Mouse (Mus musculus) hindbrain, embryonic 11.5 days (tissue): ENCODE results near the gene Gnat1. TPM values are rescaled to one million over a fixed set of nuclear protein-coding genes. Genes with fewer than 3 reads are reported as not detected.
A peak's percentile ranks its signal among the peaks of the same experiment; 100 is the strongest.

Experiments used
- ATAC-seq: fragments of 200-750 bp; cut with Nextera tagmentation; 2 replicates; pipeline ENCODE4 v1.8.0; 2017; ENCODE audit warnings: mild to moderate bottlenecking, moderate TSS enrichment, moderate library complexity; ENCODE audit not compliant: low FRiP score
- DNase-seq: peaks from one replicate; pipeline ENCODE4 v3.0.0-alpha.2; 2015; ENCODE audit warnings: low spot score
- H3K27ac ChIP-seq: fragments of 300-500 bp; sonication (generic); 2 replicates; pipeline ENCODE4 v1.5.1; 2014; ENCODE audit warnings: mild to moderate bottlenecking, low read depth, low read length
- H3K27me3 ChIP-seq: fragments of 300-500 bp; sonication (generic); 2 replicates; pipeline ENCODE4 v1.6.1; 2014; ENCODE audit warnings: mild to moderate bottlenecking, low read length, moderate library complexity, mixed read lengths; ENCODE audit not compliant: control insufficient read depth, insufficient read depth
- H3K36me3 ChIP-seq: fragments of 300-500 bp; sonication (generic); 2 replicates; pipeline ENCODE4 v1.6.1; 2014; ENCODE audit warnings: mild to moderate bottlenecking, low read length, moderate library complexity, mixed read lengths; ENCODE audit not compliant: control insufficient read depth, insufficient read depth
- H3K4me1 ChIP-seq: fragments of 300-500 bp; sonication (generic); replicated peaks from 2 replicates; pipeline ENCODE4 v1.6.1; 2014; ENCODE audit warnings: low read length, mixed read lengths; ENCODE audit not compliant: control insufficient read depth, insufficient read depth
- H3K4me2 ChIP-seq: fragments of 300-500 bp; sonication (generic); replicated peaks from 2 replicates; pipeline ENCODE4 v1.6.1; 2014; ENCODE audit warnings: mild to moderate bottlenecking, low read depth, low read length
- H3K4me3 ChIP-seq: fragments of 300-500 bp; sonication (generic); 2 replicates; pipeline ENCODE4 v1.5.1; 2014; ENCODE audit warnings: low read depth, low read length
- H3K9ac ChIP-seq: fragments of 300-500 bp; sonication (generic); 2 replicates; pipeline ENCODE4 v1.6.1; 2014; ENCODE audit warnings: low read depth, low read length
- H3K9me3 ChIP-seq: fragments of 300-500 bp; sonication (generic); 2 replicates; pipeline ENCODE4 v1.6.1; 2016; ENCODE audit warnings: low read length; ENCODE audit not compliant: control insufficient read depth
- WGBS: fragments of 180-500 bp; shearing (Covaris S2); extraction: QIAGEN DNeasy Blood & Tissue Kit; methylation state at CpG from one replicate; pipeline ENCODE4 v1.1.7; 2014; 5-methylcytosine and 5-hydroxymethylcytosine counted together
- polyA plus RNA-seq: library from polyadenylated mRNA; unstranded; fragments of >200 nt; fragmentation: Nextera tagmentation; extraction: Ambion mirVana; gene quantifications from 2 replicates; pipeline ENCODE4 v1.2.1, GENCODE M21; 2014

Gene Gnat1
- polyA plus RNA-seq, 1 experiment from 2014 or later = 1.2 TPM

DNA sequence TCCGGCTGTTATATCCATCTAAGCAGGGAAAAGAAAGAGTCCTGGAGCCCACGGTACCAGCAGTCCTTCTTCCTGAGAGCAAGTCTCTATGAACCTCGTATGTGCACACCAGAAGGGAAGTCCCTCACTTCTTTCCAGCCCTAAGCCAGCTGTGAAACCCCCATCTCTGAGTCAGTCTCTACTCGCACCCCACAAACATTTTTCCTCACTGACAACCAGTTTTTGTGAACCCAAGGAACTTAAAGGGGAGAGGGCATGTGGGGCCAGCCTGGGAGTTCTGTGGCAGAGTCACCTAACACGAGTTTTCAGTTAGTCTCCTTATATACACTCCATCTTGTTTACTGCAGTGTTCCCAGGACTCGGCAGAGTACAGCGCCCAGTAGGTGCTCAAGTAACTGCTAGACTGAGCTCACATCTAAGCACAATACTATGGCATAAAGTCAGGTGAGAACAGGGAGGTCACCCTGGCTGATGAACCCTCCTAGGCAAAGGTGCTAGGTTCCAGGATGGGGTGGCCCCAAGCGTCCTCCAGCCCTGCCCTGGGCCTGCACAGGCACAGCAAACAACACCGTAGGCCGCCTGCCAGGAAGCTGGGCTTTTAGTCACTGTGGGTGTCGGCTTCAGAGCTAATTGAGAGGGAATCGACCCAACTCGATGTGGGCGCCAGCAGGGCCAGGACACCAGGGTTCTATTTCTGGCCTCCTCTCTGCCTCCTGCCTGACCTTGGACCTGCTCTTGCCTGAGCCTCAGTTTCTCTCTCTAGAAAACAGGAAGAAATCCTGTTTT is 24.0 kb upstream of the Gnat1 start:
- peaks cover 36% of the 10 kb centered on the region for H3K4me1 ChIP-seq
- H3K27ac ChIP-seq = no peak overlapping the region
- peaks cover 16% of the 10 kb centered on the region for H3K27me3 ChIP-seq
- no peak overlapping the region for H3K9ac ChIP-seq
- H3K36me3 ChIP-seq = no peaks in the 10 kb centered on the region; the same call in 1 of the 2 replicates
- no peak for DNase-seq
- no peak for ATAC-seq
- H3K4me3 ChIP-seq = no peak overlapping the region
- H3K9me3 ChIP-seq = no peaks in the 10 kb centered on the region
- WGBS = 70% methylated on average over 14 of the region's 14 CpGs
- no peak overlapping the region for H3K4me2 ChIP-seq

DNA sequence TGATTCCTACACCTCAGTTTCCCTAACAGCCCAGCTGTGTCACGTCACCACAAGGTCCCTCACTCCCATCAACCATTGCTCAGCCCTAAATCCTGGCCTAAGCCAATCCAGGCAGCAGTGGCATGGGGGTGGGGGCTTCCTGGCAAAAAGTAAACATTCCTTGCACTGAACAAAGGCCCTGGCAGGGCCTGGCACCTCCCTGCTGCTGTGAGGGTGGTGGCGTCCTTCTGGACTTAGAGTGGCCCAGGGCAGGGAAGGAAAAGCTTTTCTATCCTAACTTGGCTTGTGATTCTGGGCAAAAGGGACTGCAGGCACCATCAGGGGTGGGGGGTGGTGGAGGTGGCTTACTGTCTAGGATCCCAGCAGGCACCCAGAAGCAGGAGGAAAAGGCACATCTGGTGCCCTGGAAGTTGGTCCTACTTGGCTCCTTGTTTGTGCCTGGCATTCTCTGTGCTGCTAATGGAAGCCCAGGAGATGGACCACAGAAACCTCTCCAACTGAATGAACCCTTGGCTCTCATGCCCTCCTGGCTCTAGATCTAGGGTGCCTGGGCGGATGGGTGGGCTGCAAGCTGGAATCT is 23.2 kb upstream of the Gnat1 start:
- Histone ChIP-seq H3K4me1 (peaks cover 36% of the 10 kb centered on the region), H3K4me2 (no peak overlapping the region), H3K9ac (no peak overlapping the region), H3K27ac (no peak overlapping the region), H3K4me3 (no peak overlapping the region), H3K27me3 (peaks cover 7% of the 10 kb centered on the region), H3K9me3 (no peaks in the 10 kb centered on the region), H3K36me3 (no peaks in the 10 kb centered on the region; the same call in 1 of the 2 replicates)
- WGBS = 81% methylated on average over 3 of the region's 3 CpGs
- ATAC-seq (no peak), DNase-seq (no peak)

DNA sequence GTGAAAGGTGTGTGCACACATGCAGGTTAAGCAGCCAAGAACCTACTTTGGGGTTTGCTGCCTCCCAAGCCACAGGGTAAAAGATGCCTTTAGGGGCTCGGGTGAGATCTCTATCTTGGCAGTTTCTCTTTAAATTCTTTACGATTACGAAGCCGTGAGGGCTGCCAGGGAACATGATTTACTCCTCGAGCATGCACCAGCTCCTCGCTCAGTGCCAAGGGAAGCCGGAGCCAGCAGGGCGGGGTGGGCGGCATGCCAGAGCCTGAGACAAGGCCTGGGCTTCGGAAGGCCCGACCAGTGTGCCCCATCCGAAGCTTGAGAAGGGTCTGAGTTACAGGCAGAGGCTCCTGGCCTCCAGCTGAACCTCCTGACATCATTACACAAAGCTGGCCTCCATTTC is 22.1 kb upstream of the Gnat1 start:
- no peak for DNase-seq
- no peak for ATAC-seq

DNA sequence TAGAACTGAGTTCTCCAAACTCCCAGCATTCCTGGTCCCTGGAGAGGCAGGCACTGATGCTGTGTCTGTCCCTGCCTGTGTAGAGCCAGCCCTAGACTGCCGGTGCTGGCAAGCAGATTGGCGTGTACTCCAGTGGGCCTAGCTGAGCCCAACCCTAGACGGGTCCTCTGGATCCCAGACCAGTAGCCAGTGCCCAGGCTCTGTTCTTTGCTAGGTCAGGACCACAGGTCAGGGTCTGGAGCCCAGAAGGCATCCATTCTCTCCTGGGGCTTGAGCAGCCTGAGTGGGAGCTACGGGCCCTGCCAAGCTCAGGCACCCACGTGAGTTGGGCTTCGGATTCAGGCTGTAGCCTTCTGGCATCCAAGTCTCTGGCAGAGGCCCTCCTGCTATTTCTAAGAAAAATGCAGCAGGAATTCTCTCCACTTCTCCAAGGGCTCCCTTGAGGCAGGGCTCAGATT is 20.6 kb upstream of the Gnat1 start:
- no peak for ATAC-seq
- H3K9me3 ChIP-seq = no peaks in the 10 kb centered on the region
- H3K36me3 ChIP-seq = no peaks in the 10 kb centered on the region; the same call in 1 of the 2 replicates
- no peak for DNase-seq
- H3K27me3 ChIP-seq = 0 out of 2 replicates have a peak, but pooled peaks cover 2% of the 10 kb centered on the region
- peak overlapping the region; percentile 17 for H3K9ac ChIP-seq
- 24% methylated on average over 6 of the region's 6 CpGs for WGBS
- H3K27ac ChIP-seq = 0 out of 2 replicates have a peak overlapping the region, but pooled peaks have one; percentile 47
- no peak overlapping the region for H3K4me2 ChIP-seq
- no peak overlapping the region for H3K4me3 ChIP-seq
- H3K4me1 ChIP-seq = peaks cover 44% of the 10 kb centered on the region

More for the DNA sequence above, 22.1 kb upstream of the Gnat1 start:
- Histone ChIP-seq H3K9ac (no peak overlapping the region), H3K36me3 (no peaks in the 10 kb centered on the region; the same call in 1 of the 2 replicates), H3K4me2 (no peak overlapping the region), H3K4me1 (peaks cover 43% of the 10 kb centered on the region), H3K9me3 (no peaks in the 10 kb centered on the region), H3K4me3 (no peak overlapping the region), H3K27ac (no peak overlapping the region), H3K27me3 (0 out of 2 replicates have a peak, but pooled peaks cover 4% of the 10 kb centered on the region)
- WGBS = 79% methylated on average over 12 of the region's 12 CpGs

DNA sequence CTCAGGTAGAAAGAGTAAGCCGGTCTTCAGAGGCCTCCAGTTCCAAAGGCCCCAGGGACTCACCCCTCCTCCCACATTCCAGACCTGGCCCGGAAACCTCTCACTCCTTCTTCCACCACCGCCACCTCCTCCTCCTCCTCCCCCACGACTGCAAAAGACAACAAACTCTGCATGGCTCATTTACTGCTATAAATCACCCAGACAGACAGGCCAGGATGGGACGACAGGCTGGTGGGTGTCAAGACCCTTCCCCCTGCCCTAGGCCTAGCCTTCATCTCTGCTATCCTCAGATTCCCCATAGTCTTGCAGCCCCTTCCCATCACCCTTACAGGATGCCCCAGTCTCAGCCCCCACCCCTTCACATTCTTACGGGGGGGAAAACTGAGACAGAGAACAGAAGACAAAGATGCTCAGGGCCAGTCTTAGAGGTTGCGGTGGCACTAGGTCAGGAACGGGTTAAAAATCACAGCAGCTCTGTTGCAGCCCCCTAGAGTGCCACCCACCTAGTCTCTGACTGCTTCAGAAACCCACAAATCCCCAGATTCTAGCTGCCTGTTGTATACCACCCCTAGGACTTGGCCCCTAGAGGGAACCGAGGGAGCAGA is 20.0 kb upstream of the Gnat1 start:
- Histone ChIP-seq H3K9me3 (no peaks in the 10 kb centered on the region), H3K4me1 (peaks cover 44% of the 10 kb centered on the region), H3K9ac (no peak overlapping the region), H3K27ac (0 out of 2 replicates have a peak overlapping the region, but pooled peaks have one; percentile 30), H3K4me3 (no peak overlapping the region), H3K27me3 (0 out of 2 replicates have a peak, but pooled peaks cover 4% of the 10 kb centered on the region), H3K36me3 (no peaks in the 10 kb centered on the region), H3K4me2 (0 out of 2 replicates have a peak overlapping the region, but pooled peaks have one; percentile 20)
- DNase-seq (peak; percentile 51), ATAC-seq (peak; percentile 31; the same call in 1 of the 2 replicates)
- 1% methylated on average over 9 of the region's 9 CpGs for WGBS

DNA sequence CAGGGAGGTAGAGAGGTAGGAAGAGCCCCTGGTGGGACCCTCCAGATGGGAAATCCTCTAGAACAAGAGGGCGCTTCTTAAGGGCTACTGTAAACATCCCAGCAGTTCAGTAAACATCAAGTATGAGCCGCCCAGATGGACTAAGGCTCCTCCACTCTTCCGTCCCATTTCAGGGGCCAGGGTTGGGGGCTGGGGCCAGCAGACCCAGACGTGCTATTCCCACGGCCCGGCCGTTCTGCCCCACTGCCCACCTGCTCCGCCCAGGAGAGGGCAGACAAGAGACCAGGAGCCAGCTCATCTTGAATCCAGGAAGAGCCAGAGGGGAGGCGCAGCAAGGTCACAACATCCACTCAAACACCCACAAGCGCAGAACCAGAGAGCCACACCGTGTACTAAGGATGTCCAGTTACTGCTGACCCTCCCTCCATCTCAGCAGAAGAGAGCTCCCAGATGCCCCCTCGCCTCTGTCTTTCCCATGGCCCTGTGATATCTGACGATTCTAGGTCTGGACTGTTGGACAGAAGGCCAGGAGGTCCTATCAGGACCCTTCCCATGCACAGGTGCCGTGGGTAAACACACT is 19.2 kb upstream of the Gnat1 start:
- DNase-seq = peak; percentile 45
- ATAC-seq = 0 out of 2 replicates have a peak, but pooled peaks have one; percentile 21
- Histone ChIP-seq H3K9me3 (no peaks in the 10 kb centered on the region), H3K4me3 (no peak overlapping the region), H3K4me1 (peaks cover 39% of the 10 kb centered on the region), H3K36me3 (no peaks in the 10 kb centered on the region), H3K9ac (no peak overlapping the region), H3K27me3 (0 out of 2 replicates have a peak, but pooled peaks cover 4% of the 10 kb centered on the region), H3K27ac (peak overlapping the region; percentile 19; the same call in 1 of the 2 replicates), H3K4me2 (peak overlapping the region; percentile 20)
- WGBS = 6% methylated on average over 14 of the region's 14 CpGs

DNA sequence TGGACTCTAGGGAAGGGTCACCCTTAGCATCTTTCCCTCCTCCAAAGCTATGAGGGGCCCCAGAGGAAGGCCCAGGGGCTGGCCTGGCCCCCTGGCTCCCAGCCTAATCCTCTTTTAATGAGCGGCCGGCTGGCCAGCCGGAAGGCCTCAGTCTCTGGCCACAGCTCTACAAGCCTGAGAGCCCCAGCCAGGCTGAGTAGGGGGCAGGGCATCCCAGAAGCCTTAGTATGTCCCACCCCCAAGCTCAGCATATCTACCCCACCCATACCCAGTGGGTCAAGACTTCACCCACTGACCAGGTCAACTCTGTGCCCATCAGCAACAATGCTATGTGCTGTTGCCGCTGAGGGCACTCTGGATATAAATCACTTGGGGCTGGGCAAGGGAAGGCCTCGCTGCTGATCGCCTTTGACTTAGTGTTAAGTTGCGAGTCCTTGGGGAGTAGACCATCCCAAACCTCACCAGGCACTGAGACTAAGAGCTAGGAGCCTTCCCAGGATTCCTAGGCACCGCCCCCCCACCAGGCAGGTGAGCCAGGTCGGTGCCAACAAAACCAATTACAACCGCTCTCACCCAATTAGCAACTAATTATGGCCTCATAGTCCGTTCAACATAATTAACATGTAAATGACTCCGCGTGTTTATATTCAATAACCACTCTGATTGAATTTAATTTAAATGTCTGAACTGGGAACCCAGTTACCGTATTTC is 18.5 kb upstream of the Gnat1 start:
- Histone ChIP-seq H3K36me3 (no peaks in the 10 kb centered on the region), H3K4me2 (no peak overlapping the region), H3K27me3 (0 out of 2 replicates have a peak, but pooled peaks cover 4% of the 10 kb centered on the region), H3K9ac (no peak overlapping the region), H3K4me3 (no peak overlapping the region), H3K27ac (peak overlapping the region; percentile 19; the same call in 1 of the 2 replicates), H3K4me1 (peaks cover 40% of the 10 kb centered on the region), H3K9me3 (no peaks in the 10 kb centered on the region)
- ATAC-seq (no peak), DNase-seq (peak; percentile 30)
- 9% methylated on average over 14 of the region's 14 CpGs for WGBS
